In genomic region chr5:49437236-49437635, GRCm38 (mm10) we compare ENCODE assay signal across 19 mouse cellular contexts.
A peak's percentile ranks its signal among the peaks of the same experiment; 100 is the strongest.
DNase-seq lines count a peak whose midpoint lies in the region; ATAC-seq and TF ChIP-seq lines count a peak whose summit lies in the region.
"Had no signal": no experiment of that assay in that cellular context is flagged by ENCODE, and none has a peak within 500 bp of the region (broad histone marks: within the 10 kb centered on the region; RNA-seq: fewer than 3 reads in every experiment).

No protein-coding gene starts in this region.

- no peaks in the 10 kb centered on the region for H3K4me1 ChIP-seq in midbrain, postnatal 0 days (ENCODE audit: insufficient read depth, low read length)
- H3K4me1 ChIP-seq: forebrain, embryonic 10.5 days; hindbrain, embryonic 10.5 days; limb, embryonic 10.5 days; lung, embryonic 15.5 days had no signal

- no peaks in the 10 kb centered on the region for H3K9me3 ChIP-seq in midbrain, postnatal 0 days (ENCODE audit: low read length)
- H3K9me3 ChIP-seq: forebrain, embryonic 10.5 days; hindbrain, embryonic 10.5 days; limb, embryonic 10.5 days; lung, embryonic 15.5 days had no signal

- TF ChIP-seq CTCF in midbrain, postnatal 0 days (IDR thresholded peaks at IDR 0.05), result no peak

- H3K4me2 ChIP-seq in midbrain, postnatal 0 days (ENCODE audit: low read depth, low read length, poor library complexity, severe bottlenecking), result no peak overlapping the region
- H3K4me2 ChIP-seq: heart, embryonic 11.5 days; liver, embryonic 11.5 days; lung, embryonic 15.5 days had no signal

- ATAC-seq in midbrain, postnatal 0 days (ENCODE audit: low FRiP score), result no peak

- no peak overlapping the region for H3K4me3 ChIP-seq in midbrain, postnatal 0 days (ENCODE audit: low read depth, low read length)
- H3K4me3 ChIP-seq: forebrain, embryonic 10.5 days; hindbrain, embryonic 10.5 days; limb, embryonic 10.5 days; lung, embryonic 15.5 days had no signal

- H3K36me3 ChIP-seq in midbrain, postnatal 0 days (ENCODE audit: insufficient read depth, low read length), result no peaks in the 10 kb centered on the region
- H3K36me3 ChIP-seq: forebrain, embryonic 10.5 days; hindbrain, embryonic 10.5 days; limb, embryonic 10.5 days; lung, embryonic 15.5 days had no signal

- no peaks in the 10 kb centered on the region for H3K27me3 ChIP-seq in midbrain, postnatal 0 days (ENCODE audit: insufficient read depth, low read length)
- H3K27me3 ChIP-seq: CH12.LX; lung, embryonic 15.5 days had no signal

- DNase-seq in adrenal gland, postnatal 10 days, result peak; percentile 13
- DNase-seq in adrenal gland, adult 8-10 months, result no peak
- DNase-seq in heart, postnatal 10 days, result peak; percentile 7 to 9
- DNase-seq in heart, adult 9 months (ENCODE audit: low spot score in 2 of 2), result no peak
- DNase-seq in adrenal gland, postnatal 25 days, result peak; percentile 6
- DNase-seq in cerebellum, postnatal 25 days, result peak; percentile 42 to 75
- no peak for DNase-seq in kidney, postnatal 10 days
- no peak for DNase-seq in midbrain, postnatal 0 days (ENCODE audit: low spot score)
- DNase-seq: gastrocnemius, postnatal 10 days; midbrain, embryonic 14.5 days; right cerebral cortex, adult 18-20 months; thymus, postnatal 4 days had no signal

- no peak overlapping the region for H3K27ac ChIP-seq in midbrain, postnatal 0 days (ENCODE audit: low read depth, low read length)
- H3K27ac ChIP-seq: forebrain, embryonic 10.5 days; hindbrain, embryonic 10.5 days; limb, embryonic 10.5 days; lung, embryonic 15.5 days had no signal

- no peak overlapping the region for H3K9ac ChIP-seq in midbrain, postnatal 0 days (replicated peaks; ENCODE audit: low read length, poor library complexity, severe bottlenecking)
- H3K9ac ChIP-seq: lung, embryonic 15.5 days had no signal

- intact Hi-C loops in heart, postnatal 10 days (cut with DNase I), result no loop called here

- 65% methylated on average over 2 of the region's 2 CpGs for WGBS in midbrain, postnatal 0 days

Comparison
In these comparisons a context has a peak if more than half of its experiments do, and no peak if none do; other contexts are left out.
1. DNase-seq: peak in adrenal gland, postnatal 10 days (single experiment), heart, postnatal 10 days (2 of 2), adrenal gland, postnatal 25 days (single experiment) and cerebellum, postnatal 25 days (2 of 2); none in adrenal gland, adult 8-10 months (single experiment), heart, adult 9 months (0 of 2), kidney, postnatal 10 days (single experiment) and midbrain, postnatal 0 days (single experiment).